Mouse (Mus musculus) left cerebral cortex, postnatal 25 days (tissue): ENCODE results near the gene Lemd2. TPM values are rescaled to one million over a fixed set of nuclear protein-coding genes. Genes with fewer than 3 reads are reported as not detected.
A peak's percentile ranks its signal among the peaks of the same experiment; 100 is the strongest.

Source experiments
- DNase-seq, 2 experiments: peaks; one replicate each; pipeline ENCODE4 v3.0.0; 2022; ENCODE audit warnings: low spot score in 2 of 2, mixed read lengths in 1 of 2
- intact Hi-C: fragments of 180-260 bp; cut with DNase I; formaldehyde crosslinking; loops from one replicate; pipeline ENCODE4 v1.15.1; 2025
- total RNA-seq, 2 experiments: library from RNA; stranded (reverse); gene quantifications; 2 replicates each; pipeline ENCODE4 v1.2.3; 2021

The Lemd2 gene
- total RNA-seq, 2 experiments from 2014 or later = 39.9 to 44.1 TPM

DNA sequence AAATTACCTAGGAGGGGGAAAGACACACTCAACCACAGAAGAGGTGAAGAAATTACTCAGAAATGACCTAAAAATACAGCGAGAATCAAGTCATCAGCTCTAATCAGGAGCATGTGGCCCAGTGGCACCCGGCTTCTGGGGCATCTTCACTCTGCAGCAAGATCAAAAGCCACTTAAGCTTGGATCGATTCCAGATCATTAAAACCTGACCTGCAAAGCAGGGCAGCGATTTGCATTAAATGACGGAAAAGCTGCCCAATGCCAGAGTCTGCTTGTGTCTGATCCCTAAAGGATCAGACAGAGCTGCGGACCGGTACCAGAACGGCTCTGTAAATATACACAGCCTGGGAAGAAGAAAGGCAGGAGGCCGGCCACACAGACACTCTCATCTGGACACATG, 8.1 kb downstream of the Lemd2 start:
- intact Hi-C loops = no loop called here
- no peak for DNase-seq

DNA sequence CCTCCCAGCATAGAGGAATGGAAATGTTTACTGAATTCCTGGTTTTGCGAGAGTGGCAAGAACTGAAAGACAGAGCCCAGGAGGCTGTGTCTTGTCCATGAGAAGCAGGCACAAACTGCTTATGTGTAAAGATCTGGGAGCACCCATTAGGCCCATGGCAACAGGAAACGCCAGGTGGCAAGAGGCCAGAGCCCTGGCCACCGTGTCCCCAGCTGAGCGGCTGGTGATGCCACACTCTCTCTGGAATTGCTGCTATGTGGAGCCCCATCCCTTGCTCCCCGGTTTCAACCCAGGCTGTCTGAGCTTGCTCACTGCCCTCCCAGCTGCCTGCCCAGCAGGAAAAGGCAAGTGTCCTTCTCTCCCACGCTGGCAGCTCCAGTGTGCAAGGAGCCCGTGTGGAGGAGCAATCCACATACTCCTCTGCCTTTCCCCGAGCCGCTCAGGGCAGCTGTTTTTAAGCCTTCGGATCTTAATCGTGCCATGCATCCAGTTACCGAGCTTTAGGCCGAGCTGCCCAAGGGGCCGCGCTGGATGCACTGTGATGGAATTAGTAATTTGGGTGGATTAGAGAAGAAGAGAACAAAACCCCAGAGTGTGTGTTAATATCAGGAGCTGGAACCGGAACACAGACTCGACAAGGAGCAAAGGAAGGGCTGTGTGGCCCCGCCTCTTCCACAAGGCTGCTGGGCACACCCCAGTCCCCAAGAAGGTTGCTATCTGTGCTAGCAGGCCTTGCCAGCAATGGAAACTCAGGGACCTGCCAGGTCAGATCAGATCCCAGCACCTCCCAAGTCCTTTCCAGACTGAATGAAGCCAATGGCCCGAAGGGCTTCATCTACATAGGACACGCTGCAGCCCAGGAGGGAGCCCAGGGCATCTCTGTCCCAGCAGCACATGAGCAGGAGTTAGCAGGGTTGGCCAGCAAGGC, 9.7 kb downstream of the Lemd2 start:
- peak in 1 of 2 experiments; percentile 37 for DNase-seq
- intact Hi-C loops = loop anchor here (5.0 kb wide), 1 partner anchor 318 kb away; no protein-coding TSS in a partner anchor

DNA sequence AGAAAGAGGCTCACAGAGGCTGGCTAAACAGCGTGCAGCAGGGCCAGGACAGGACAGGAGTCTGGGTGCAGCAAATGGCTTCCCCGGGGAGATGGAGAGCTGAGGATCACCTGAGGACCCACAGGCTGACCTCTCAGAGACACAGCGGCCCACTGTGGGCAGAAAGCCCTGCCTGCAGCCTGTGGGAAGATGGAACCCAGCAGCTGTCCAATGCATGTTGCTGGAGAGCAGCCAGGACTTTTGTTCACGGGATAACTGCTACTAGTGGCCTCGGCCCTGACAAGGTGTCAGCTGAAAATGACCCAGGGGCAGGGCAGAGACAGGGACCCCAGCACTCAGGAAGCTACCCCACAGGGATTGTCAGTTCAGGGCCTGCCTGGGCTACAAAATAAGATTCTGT, 12.5 kb downstream of the Lemd2 start:
- intact Hi-C loops = loop anchor here (5.0 kb wide), 1 partner anchor 320 kb away; no protein-coding TSS in a partner anchor
- no peak for DNase-seq

DNA sequence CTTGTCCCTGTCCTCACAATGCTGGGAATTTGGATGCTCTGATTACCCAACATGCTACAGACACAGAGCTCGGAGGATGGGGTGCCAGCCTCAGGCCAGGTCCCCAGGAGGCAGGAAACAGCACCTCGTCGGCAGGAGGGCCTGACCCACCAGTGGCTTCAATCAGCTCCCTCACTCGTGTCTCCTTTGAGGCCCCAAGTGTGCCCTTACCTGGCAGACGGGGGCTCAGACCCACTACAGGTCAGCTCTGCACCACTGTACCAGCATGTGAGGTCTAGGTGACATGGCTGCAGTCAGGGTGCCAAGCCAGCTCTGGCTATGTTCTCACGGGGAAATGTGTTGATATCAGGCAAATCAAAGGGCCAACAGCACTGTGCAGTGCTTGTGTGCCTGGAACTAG, 13.1 kb downstream of the Lemd2 start:
- intact Hi-C loops = loop anchor here (5.0 kb wide), 1 partner anchor 321 kb away; no protein-coding TSS in a partner anchor
- no peak for DNase-seq

DNA sequence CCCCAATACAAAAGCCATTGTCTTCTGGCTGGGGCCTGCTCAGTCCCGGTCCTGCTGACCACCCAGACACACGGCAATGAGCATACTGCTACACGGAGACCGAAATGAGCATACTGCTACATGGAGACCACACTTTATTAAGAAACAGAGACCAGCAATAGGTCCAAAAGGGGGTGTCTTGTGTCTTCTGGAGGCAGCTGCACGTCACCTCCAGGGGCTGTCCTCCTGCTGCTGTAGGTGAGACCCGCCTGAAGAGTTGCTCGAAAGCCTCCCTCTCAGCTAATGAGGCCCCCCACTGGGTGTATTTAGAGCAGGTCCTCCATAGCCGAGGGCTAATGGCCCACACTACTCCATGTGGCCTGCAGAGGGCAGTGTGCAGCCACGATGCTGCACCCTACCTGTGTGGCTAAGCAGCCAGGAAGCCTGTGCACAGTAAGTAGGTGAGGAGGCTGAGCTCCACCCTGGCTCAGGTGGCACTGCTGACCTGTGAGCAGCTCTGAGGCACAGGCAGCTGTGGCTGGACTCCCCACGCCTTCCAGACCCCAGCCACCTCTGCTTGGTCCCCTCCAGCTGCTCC, 14.5 kb downstream of the Lemd2 start:
- intact Hi-C loops = loop anchor here (5.0 kb wide), 1 partner anchor 323 kb away; no protein-coding TSS in a partner anchor
- DNase-seq = peak; percentile 64 to 68

DNA sequence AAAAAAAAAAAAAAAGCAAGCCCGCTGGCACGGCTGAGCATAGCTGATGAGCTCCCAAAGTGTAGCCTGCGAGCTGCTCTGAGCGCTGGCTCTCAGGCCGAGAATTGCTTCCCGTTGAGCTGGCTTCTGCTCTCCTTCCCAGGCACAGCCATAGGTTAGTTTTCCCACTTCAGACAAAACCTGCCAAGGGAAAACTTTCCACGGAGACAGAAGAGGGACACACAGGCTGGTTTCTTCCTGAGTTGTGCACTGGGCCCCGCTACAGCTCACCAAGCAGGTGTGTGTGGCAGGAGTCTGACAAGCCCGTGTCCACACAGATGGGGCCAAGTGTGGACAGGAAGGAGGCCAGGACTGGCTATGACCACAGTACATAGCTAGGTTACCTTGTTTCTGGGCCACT, 15.4 kb downstream of the Lemd2 start:
- DNase-seq = no peak
- intact Hi-C loops = no loop called here

DNA sequence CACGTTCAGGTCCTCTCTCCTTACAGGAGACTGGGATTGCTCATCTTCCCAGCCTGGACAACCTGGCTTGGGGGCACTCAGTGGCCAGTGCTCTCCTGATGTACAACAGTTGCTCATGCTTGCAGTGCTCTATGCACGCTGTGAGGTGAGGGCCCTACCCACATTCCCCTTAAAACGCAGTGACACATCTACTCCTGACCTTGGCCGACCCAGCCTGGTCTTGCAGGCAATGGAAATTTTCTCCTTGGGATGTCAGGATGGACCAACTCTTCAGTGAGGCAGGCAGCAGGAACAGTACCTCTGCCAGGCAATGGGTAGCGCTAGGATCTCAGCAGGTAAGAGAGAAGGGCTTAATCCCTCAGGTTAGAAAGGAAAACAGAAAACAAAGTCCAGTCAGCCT, 17.2 kb downstream of the Lemd2 start:
- intact Hi-C loops = no loop called here
- no peak for DNase-seq

DNA sequence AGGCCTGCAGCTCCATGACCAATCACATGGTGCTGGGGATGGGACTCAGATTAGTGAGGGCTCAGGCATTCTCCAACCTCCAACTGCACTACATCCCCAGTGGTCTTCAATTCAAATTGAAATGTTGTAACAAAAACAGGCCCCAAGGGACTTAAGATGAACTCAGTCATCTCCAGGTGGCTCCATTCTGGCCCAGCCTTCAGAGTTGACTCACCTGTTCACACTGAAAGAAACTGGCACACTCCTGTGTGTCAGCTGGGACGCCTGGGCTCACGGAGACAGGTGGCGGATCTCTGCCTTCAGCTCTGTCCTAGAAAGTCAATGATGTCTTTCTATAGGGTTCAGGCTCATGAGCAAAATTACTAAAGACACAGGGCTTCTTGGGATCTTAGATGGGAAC, 18.2 kb downstream of the Lemd2 start:
- intact Hi-C loops = no loop called here
- no peak for DNase-seq

DNA sequence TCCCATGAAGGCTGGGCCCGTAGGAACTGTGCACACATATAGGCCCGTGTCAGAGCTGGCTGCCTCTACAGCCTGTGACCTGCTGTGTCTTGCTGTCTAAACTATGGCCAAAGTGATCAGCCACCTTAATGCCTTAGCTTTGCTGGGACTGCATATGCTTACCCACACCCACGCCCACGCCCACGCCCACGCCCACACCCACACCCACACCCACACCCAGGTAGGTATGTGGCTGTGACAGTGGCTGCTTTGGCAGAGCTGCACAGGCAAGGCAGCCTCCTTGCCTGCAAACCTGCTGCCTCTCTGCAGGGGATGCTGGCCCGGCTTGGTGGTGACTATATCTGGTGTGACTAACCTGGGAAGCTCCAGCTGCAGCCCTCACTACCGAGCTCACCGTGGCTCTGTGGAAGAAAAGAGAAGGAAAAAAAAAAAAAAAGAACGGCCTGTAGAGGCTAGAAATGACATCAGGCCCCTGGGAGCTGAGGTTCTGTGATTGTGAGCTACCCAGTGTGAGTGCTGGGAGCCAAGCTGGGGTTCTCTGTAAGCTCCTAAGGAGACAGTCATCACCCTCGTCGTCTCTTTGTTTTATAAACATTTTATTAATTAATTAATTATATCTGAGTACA, 20.5 kb downstream of the Lemd2 start:
- intact Hi-C loops = no loop called here
- no peak for DNase-seq

DNA sequence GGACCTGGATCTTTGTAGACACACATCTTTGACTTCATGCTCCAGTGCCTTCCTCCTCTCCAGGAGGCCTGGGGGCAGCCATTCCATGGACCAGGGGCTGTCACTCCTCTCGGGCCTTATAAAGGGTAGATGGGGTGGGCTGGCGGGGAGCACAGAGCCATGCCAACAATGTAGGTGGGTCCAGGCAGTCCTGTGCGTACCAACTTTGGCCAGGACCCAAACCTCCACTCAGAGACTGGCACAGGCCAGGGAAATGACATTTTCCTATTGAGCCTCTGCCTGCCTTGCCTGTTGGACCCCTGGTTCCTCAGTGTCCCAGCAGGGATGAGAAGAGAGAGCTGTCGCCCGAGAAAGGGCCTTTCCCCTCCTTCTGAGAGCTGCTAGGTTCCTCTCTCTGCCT, 21.9 kb downstream of the Lemd2 start:
- DNase-seq = no peak
- intact Hi-C loops = no loop called here

DNA sequence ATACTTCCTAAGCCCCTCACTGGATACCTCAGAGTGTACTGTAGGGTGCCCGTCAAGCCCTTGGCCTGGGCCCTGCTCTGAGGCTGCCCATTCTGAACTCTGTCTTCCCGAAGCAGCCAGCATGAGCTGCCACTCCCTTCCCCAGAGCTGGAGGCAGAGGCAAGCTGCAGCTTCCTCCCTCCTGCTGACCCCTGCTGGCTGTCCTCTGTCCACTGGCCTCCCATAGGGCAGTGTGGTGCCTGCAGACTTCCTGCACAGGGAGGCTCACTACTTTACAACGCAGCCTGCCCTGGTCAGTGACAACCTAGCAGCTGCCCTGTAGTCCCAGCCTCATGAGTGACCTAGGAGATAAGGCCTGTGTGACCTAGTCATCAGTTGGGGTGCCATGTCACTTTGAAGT, 22.6 kb downstream of the Lemd2 start:
- no peak for DNase-seq
- intact Hi-C loops = no loop called here

DNA sequence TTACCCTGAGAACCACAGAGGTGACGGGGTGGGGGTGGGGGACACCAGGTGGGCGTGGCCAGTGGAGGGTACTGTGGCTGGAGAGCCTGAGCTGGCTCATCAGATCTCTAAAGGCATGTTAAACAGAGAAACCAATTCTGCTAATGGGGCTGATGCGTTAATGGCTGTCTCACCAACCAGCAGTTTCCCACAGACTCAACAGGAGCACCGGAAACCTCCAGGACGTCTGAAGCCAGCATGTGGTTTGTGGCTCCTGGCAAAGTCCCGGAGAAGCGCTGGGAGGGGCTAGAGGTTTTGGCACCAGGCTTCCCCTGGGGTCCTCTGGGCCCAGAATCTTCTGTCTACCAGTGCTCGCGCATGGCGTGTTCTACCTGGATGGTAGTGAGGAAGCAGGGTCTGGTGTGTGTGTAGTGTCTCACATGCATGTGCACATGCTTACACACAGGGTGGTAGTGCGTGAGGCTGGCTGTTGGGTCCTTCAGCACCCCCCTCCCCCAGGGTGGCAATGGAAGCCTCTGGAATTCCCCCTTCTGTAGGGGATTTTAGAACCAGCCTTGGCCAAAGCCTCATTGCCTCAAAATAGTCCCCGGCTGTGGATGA, 24.5 kb downstream of the Lemd2 start:
- intact Hi-C loops = no loop called here
- DNase-seq = no peak

DNA sequence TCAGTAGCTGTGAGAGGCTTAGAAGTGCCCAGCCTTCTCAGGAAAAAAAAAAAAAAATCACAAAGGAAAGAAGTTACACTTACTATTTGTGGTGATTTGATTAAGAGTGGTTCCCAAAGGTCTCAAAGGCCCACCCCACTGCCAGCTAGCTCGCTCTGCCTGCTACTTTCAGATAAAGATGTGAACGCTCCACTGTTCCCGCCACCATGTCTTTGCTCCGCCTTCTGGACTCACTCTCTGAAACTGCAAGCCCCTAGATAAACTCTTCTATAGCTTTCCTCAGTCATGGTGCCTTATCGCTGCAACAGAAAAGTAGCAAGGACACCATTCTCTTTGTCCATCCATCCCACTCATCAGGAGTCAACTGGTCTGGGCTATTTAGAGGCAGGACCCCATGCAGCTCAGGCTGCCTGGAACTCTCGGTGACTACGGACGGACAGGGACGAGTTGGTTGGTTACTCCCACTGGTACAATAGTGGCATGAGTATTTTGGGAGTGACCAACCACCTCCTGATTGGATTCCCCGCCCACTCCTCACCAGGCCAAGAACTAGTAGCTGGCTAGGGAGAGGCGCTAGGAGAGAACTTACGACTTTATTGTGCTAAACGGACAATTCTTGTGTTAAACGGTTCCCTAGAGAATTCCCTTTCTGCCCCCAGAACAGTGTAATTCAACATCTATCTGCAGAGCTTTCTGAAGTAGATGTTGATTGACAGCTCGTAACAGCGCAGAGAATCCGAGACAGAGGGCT, 25.7 kb downstream of the Lemd2 start:
- no peak for DNase-seq
- intact Hi-C loops = no loop called here

DNA sequence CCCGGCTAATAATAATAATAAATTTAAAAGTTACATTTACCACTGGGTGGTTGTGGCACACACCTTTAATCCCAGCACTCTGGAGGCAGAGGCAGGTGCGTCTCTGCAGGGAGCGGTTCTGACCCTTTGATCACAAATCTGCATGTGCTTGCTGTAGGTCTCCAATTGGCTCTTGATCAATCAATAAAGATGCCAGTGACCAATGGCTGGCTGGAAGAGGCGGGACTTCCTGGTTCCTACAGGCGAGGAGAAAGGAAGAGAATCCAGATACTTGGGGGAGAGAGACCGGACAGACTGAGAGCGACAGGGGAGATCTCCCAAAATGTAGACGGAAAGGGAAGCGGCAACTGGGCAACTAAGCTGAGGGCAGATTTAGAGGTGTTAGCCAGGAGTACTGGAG, 26.2 kb downstream of the Lemd2 start:
- intact Hi-C loops = no loop called here
- DNase-seq = no peak

DNA sequence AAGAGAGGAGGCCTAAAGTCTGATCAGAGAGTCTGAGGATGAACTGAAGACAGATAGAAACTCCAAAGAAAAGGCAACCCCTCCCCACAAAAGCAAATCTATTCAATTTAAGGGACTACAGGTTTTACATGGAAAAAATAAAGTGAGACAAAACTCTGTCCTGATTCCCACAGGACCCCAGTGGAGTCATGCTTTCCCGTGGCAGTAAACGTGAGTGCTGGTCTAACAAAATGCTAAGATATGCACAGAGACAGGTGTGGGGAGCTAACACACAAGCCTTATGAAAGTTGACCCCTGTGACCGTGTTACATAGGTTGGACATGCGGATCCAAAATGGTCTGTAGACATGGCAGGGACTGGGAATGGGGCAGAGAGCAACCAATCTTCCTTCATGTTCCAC, 27.5 kb downstream of the Lemd2 start:
- intact Hi-C loops = no loop called here
- DNase-seq = no peak

DNA sequence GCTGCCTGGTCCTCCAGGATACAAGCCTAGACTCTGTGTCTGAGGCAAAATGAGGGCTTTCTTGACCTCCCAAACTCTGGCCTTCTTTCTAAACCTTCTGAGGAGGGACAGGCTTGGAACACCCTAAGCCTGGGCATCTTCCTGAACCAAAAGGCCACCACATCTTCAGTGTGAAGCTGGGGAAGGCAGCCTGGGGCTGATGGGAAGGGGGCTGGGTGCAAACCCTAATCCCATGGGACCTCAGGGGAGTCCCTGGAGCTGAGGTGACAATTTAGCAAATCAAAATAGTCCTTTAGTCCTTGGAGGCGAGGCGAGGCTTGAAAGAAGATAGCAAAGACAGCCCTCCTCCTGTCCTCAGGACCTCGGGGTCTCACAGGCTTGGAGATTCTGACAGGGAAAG, 28.0 kb downstream of the Lemd2 start:
- DNase-seq = no peak
- intact Hi-C loops = no loop called here

DNA sequence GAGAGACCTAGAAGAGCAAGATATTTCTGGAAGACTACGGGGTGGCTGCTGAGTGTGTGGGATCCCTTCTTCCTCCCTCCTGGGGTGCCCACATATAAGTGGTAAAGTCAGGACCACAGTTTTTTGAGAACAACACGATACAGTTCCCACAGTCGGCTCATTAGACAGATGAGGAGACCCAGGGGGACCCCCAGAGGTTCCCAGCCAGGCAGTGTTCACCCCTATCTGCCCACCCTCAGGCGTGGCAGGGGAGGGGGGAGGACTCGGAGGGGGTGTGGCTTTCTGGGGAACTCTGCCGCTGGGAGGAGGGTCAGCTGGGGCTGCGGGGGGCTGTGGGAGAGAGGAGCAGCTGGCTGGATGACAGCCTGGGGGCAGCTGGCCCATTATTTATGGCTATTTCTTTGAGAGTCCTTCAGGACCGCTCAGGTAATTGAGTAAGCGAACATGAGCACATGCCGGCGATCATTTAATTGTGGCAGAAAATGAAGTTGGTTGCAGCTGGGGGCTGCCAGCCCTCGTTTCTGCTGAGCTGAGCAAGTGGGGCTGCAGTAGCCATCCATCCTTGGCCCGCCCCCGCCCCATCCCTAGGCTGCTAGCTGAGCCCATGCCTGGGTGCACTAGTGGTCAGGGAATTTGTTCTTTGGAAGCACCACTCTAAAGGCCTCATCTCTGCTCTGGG, 28.9 kb downstream of the Lemd2 start:
- intact Hi-C loops = no loop called here

DNA sequence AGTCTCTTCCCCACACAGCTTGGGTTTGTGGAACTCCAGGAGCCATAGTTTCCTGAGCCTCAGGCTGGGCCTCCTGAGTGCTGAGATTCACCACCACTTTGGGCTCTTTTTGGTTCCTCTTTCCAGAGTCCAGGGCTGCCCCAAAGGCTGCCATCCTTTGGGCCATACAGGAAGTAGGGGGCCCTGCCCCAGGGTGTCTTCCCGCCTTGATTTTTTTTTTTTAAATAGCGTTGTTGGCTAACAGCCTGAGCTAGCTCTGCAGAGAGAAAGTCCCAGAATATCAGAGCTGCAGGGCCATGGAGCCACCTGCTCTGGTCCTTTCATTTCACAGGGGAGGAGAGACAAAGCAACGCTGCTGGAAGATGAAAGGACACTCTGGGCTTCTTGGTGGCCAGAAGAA, 30.6 kb downstream of the Lemd2 start:
- no peak for DNase-seq
- intact Hi-C loops = no loop called here

More for the DNA sequence above, 28.9 kb downstream of the Lemd2 start:
- no peak for DNase-seq

DNA sequence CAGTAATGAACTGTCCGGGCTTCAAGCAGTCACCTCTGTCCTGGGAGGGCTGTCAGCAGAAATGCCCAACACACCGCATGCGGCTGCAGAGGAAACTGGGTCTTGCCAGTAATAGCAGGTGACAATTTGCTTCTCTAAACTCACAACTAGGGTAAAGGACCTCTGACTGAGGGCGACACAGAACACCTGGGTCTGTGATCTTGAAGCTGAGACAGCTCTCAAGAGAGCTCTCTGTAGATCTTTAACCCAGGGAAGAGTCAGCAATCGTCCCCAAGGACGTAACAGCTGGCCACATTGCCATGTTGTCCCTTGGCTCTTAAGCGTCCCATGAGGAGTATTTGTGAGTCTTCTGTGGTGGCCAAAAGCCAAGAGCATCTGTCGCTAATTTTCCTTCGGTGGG, 31.8 kb downstream of the Lemd2 start:
- intact Hi-C loops = no loop called here
- no peak for DNase-seq
